Comparison of ENCODE assay signal across 8 mouse cellular contexts in the genomic region with DNA sequence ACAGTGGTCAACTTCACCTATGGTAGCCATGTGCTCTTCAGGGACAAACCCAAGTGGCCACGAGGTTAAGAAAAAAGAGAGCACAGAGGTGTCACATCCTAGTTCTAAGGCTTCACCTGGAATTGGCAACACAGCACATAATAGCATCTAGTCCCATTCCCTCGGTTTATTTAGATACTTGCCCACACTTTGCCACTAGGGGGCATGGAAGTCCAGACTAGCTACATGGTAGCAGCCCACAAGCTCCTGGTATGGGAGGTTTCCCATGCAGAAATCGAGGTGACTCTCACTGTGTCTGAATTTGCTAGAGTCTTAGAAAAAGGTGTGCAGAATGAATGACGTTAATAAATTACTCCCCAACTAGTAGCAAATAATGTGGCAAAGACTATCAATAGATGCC. TPM values are rescaled to one million over a fixed set of nuclear protein-coding genes. Genes with fewer than 3 reads are reported as not detected.
A peak's percentile ranks its signal among the peaks of the same experiment; 100 is the strongest.
DNase-seq lines count a peak whose midpoint lies in the region; ATAC-seq and TF ChIP-seq lines count a peak whose summit lies in the region.

No protein-coding gene starts in this region.

- WGBS in embryonic facial prominence, embryonic 11.5 days = 18% methylated on average over 4 of the region's 4 CpGs
- WGBS in heart, postnatal 0 days = 7% methylated on average over 4 of the region's 4 CpGs
- 9% methylated on average over 4 of the region's 4 CpGs for WGBS in liver, embryonic 12.5 days (ENCODE audit: insufficient replicate concordance)
- WGBS in neural tube, embryonic 11.5 days = 26% methylated on average over 4 of the region's 4 CpGs

- ATAC-seq in embryonic facial prominence, embryonic 11.5 days (replicated peaks; ENCODE audit: insufficient number of reproducible peaks, low FRiP score, low TSS enrichment, low read depth) = 0 out of 2 replicates have a peak, but pooled peaks have one; percentile 10
- ATAC-seq in heart, postnatal 0 days (ENCODE audit: insufficient read depth, low read depth) = peak; percentile 52; the same call in 1 of the 2 replicates
- peak; percentile 27; the same call in 1 of the 2 replicates for ATAC-seq in liver, embryonic 12.5 days
- no peak for ATAC-seq in neural tube, embryonic 11.5 days (ENCODE audit: insufficient read depth, low FRiP score, low TSS enrichment)

- H3K4me3 ChIP-seq in embryonic facial prominence, embryonic 11.5 days (ENCODE audit: low read depth, low read length) = no peak overlapping the region
- no peak overlapping the region for H3K4me3 ChIP-seq in heart, postnatal 0 days (ENCODE audit: low read depth, low read length)
- no peak overlapping the region for H3K4me3 ChIP-seq in liver, embryonic 12.5 days
- no peak overlapping the region for H3K4me3 ChIP-seq in neural tube, embryonic 11.5 days (ENCODE audit: low read depth, low read length)

- no peaks in the 10 kb centered on the region for H3K27me3 ChIP-seq in embryonic facial prominence, embryonic 11.5 days (ENCODE audit: control insufficient read depth, insufficient read depth, low read length)
- no peaks in the 10 kb centered on the region for H3K27me3 ChIP-seq in heart, postnatal 0 days (ENCODE audit: control insufficient read depth, insufficient read depth, low read length)
- H3K27me3 ChIP-seq in liver, embryonic 12.5 days (replicated peaks) = no peaks in the 10 kb centered on the region
- H3K27me3 ChIP-seq in neural tube, embryonic 11.5 days (ENCODE audit: control insufficient read depth, insufficient read depth, low read length) = no peaks in the 10 kb centered on the region

- no peak overlapping the region for H3K9ac ChIP-seq in embryonic facial prominence, embryonic 11.5 days (replicated peaks; ENCODE audit: low read length)
- H3K9ac ChIP-seq in heart, postnatal 0 days (replicated peaks; ENCODE audit: low read depth, low read length) = no peak overlapping the region
- H3K9ac ChIP-seq in liver, embryonic 12.5 days = no peak overlapping the region
- no peak overlapping the region for H3K9ac ChIP-seq in neural tube, embryonic 11.5 days (ENCODE audit: low read length)

- no peaks in the 10 kb centered on the region for H3K36me3 ChIP-seq in embryonic facial prominence, embryonic 11.5 days (replicated peaks; ENCODE audit: control insufficient read depth, insufficient read depth, low read depth, low read length)
- H3K36me3 ChIP-seq in heart, postnatal 0 days (replicated peaks; ENCODE audit: control insufficient read depth, insufficient read depth, low read length) = peaks cover 1% of the 10 kb centered on the region; the same call in 1 of the 2 replicates
- peaks cover 2% of the 10 kb centered on the region for H3K36me3 ChIP-seq in liver, embryonic 12.5 days
- H3K36me3 ChIP-seq in neural tube, embryonic 11.5 days (ENCODE audit: control insufficient read depth, insufficient read depth, low read length) = no peaks in the 10 kb centered on the region

- H3K27ac ChIP-seq in embryonic facial prominence, embryonic 11.5 days (replicated peaks; ENCODE audit: low read depth, low read length) = no peak overlapping the region
- no peak overlapping the region for H3K27ac ChIP-seq in heart, postnatal 0 days (ENCODE audit: low read depth)
- no peak overlapping the region for H3K27ac ChIP-seq in liver, embryonic 12.5 days
- no peak overlapping the region for H3K27ac ChIP-seq in neural tube, embryonic 11.5 days (ENCODE audit: low read depth, low read length)

- peak; percentile 52 to 69 for DNase-seq in CD8-positive naive resting alpha-beta T cell, adult 2 months (ENCODE audit: low read depth in 2 of 2, low spot score in 2 of 2)
- peak; percentile 60 for DNase-seq in adrenal gland, adult 8-10 months
- peak; percentile 84 for DNase-seq in embryonic facial prominence, embryonic 11.5 days (ENCODE audit: low spot score)
- peak; percentile 83 for DNase-seq in heart, postnatal 0 days (ENCODE audit: low spot score)
- peak; percentile 86 for DNase-seq in kidney, postnatal 14 days
- DNase-seq in neural tube, embryonic 11.5 days (ENCODE audit: low spot score) = peak; percentile 73
- DNase-seq in thymus, postnatal 14 days = peak; percentile 79

- TF ChIP-seq EP300 in heart, postnatal 0 days (IDR thresholded peaks at IDR 0.05; ENCODE audit: low read depth) = no peak

- H3K4me1 ChIP-seq in embryonic facial prominence, embryonic 11.5 days (ENCODE audit: control insufficient read depth, insufficient read depth, low read length) = no peaks in the 10 kb centered on the region
- H3K4me1 ChIP-seq in heart, postnatal 0 days (ENCODE audit: control insufficient read depth, insufficient read depth) = peaks cover 2% of the 10 kb centered on the region; the same call in 1 of the 2 replicates
- peaks cover 10% of the 10 kb centered on the region for H3K4me1 ChIP-seq in liver, embryonic 12.5 days
- no peaks in the 10 kb centered on the region for H3K4me1 ChIP-seq in neural tube, embryonic 11.5 days (ENCODE audit: control insufficient read depth, insufficient read depth, low read length)

- H3K9me3 ChIP-seq in embryonic facial prominence, embryonic 11.5 days (replicated peaks; ENCODE audit: control insufficient read depth, low read length) = no peaks in the 10 kb centered on the region
- H3K9me3 ChIP-seq in heart, postnatal 0 days (replicated peaks; ENCODE audit: control insufficient read depth, low read length) = no peaks in the 10 kb centered on the region
- H3K9me3 ChIP-seq in liver, embryonic 12.5 days (replicated peaks) = no peaks in the 10 kb centered on the region
- no peaks in the 10 kb centered on the region for H3K9me3 ChIP-seq in neural tube, embryonic 11.5 days (ENCODE audit: control insufficient read depth, low read length)

- TF ChIP-seq CTCF in heart, postnatal 0 days (IDR thresholded peaks at IDR 0.05; ENCODE audit: low read depth) = peak; percentile 93

- H3K4me2 ChIP-seq in embryonic facial prominence, embryonic 11.5 days (ENCODE audit: low read depth, low read length) = no peak overlapping the region
- no peak overlapping the region for H3K4me2 ChIP-seq in heart, postnatal 0 days (ENCODE audit: low read depth, low read length)
- no peak overlapping the region for H3K4me2 ChIP-seq in liver, embryonic 12.5 days
- H3K4me2 ChIP-seq in neural tube, embryonic 11.5 days (ENCODE audit: low read depth) = no peak overlapping the region

RNA-seq across cellular contexts. Expression of a gene that starts 9.9 kb away (rescaled TPM):
- 10 to 100 TPM; 46.3 to 65.0 (median 55.8) TPM for total RNA-seq in adrenal gland, adult 8-10 months (2022)
- polyA plus RNA-seq in embryonic facial prominence, embryonic 11.5 days (2014; fragmentation: Nextera tagmentation; extraction: Ambion mirVana) = 73.7 and 76.3 TPM in 2 replicates
- 41.5 and 57.2 TPM in 2 replicates for total RNA-seq in heart, postnatal 0 days (2014; rRNA removed; ENCODE audit: low replicate concordance)
- polyA plus RNA-seq in heart, postnatal 0 days (2015; fragmentation: Nextera tagmentation; extraction: Ambion mirVana) = 37.5 and 39.4 TPM in 2 replicates
- 111 and 128 TPM in 2 replicates for polyA plus RNA-seq in liver, embryonic 12.5 days (2016; fragmentation: Nextera tagmentation; extraction: Ambion mirVana)
- 69.3 and 75.1 TPM in 2 replicates for polyA plus RNA-seq in neural tube, embryonic 11.5 days (2014; fragmentation: Nextera tagmentation; extraction: Ambion mirVana)

RNA-seq across cellular contexts. Expression of a gene that starts 24.3 kb away (rescaled TPM):
- 100 to 1,000 TPM; 103 to 135 (median 123) TPM for total RNA-seq in adrenal gland, adult 8-10 months (2022)
- 125 and 138 TPM in 2 replicates for polyA plus RNA-seq in embryonic facial prominence, embryonic 11.5 days (2014; fragmentation: Nextera tagmentation; extraction: Ambion mirVana)
- total RNA-seq in heart, postnatal 0 days (2014; rRNA removed; ENCODE audit: low replicate concordance) = 90.8 and 148 TPM in 2 replicates
- 111 and 114 TPM in 2 replicates for polyA plus RNA-seq in heart, postnatal 0 days (2015; fragmentation: Nextera tagmentation; extraction: Ambion mirVana)
- 81.7 and 84.7 TPM in 2 replicates for polyA plus RNA-seq in liver, embryonic 12.5 days (2016; fragmentation: Nextera tagmentation; extraction: Ambion mirVana)
- polyA plus RNA-seq in neural tube, embryonic 11.5 days (2014; fragmentation: Nextera tagmentation; extraction: Ambion mirVana) = 99.7 and 110 TPM in 2 replicates

RNA-seq across cellular contexts. Expression of a gene that starts 24.3 kb away (rescaled TPM):
- 10 to 100 TPM; 39.9 to 52.6 (median 47.0) TPM for total RNA-seq in adrenal gland, adult 8-10 months (2022)
- 91.6 and 91.9 TPM in 2 replicates for polyA plus RNA-seq in embryonic facial prominence, embryonic 11.5 days (2014; fragmentation: Nextera tagmentation; extraction: Ambion mirVana)
- 49.7 and 52.1 TPM in 2 replicates for total RNA-seq in heart, postnatal 0 days (2014; rRNA removed; ENCODE audit: low replicate concordance)
- 48.7 and 50.0 TPM in 2 replicates for polyA plus RNA-seq in heart, postnatal 0 days (2015; fragmentation: Nextera tagmentation; extraction: Ambion mirVana)
- polyA plus RNA-seq in liver, embryonic 12.5 days (2016; fragmentation: Nextera tagmentation; extraction: Ambion mirVana) = 22.3 and 22.6 TPM in 2 replicates
- 70.0 and 71.2 TPM in 2 replicates for polyA plus RNA-seq in neural tube, embryonic 11.5 days (2014; fragmentation: Nextera tagmentation; extraction: Ambion mirVana)

RNA-seq across cellular contexts. Expression of a gene that starts 48.5 kb away (rescaled TPM):
- total RNA-seq in adrenal gland, adult 8-10 months (2022) = 100 to 1,000 TPM; 129 to 171 (median 150) TPM
- polyA plus RNA-seq in embryonic facial prominence, embryonic 11.5 days (2014; fragmentation: Nextera tagmentation; extraction: Ambion mirVana) = 159 and 161 TPM in 2 replicates
- 225 and 247 TPM in 2 replicates for total RNA-seq in heart, postnatal 0 days (2014; rRNA removed; ENCODE audit: low replicate concordance)
- 209 and 214 TPM in 2 replicates for polyA plus RNA-seq in heart, postnatal 0 days (2015; fragmentation: Nextera tagmentation; extraction: Ambion mirVana)
- polyA plus RNA-seq in liver, embryonic 12.5 days (2016; fragmentation: Nextera tagmentation; extraction: Ambion mirVana) = 96.0 and 96.7 TPM in 2 replicates
- 156 and 158 TPM in 2 replicates for polyA plus RNA-seq in neural tube, embryonic 11.5 days (2014; fragmentation: Nextera tagmentation; extraction: Ambion mirVana)

RNA-seq across cellular contexts. Expression of a gene that starts 48.5 kb away (rescaled TPM):
- 10 to 100 TPM; 27.5 to 36.3 (median 34.5) TPM for total RNA-seq in adrenal gland, adult 8-10 months (2022)
- polyA plus RNA-seq in embryonic facial prominence, embryonic 11.5 days (2014; fragmentation: Nextera tagmentation; extraction: Ambion mirVana) = 66.4 and 70.1 TPM in 2 replicates
- 13.1 and 29.9 TPM in 2 replicates for total RNA-seq in heart, postnatal 0 days (2014; rRNA removed; ENCODE audit: low replicate concordance)
- 35.0 and 36.4 TPM in 2 replicates for polyA plus RNA-seq in heart, postnatal 0 days (2015; fragmentation: Nextera tagmentation; extraction: Ambion mirVana)
- polyA plus RNA-seq in liver, embryonic 12.5 days (2016; fragmentation: Nextera tagmentation; extraction: Ambion mirVana) = 40.6 and 41.7 TPM in 2 replicates
- polyA plus RNA-seq in neural tube, embryonic 11.5 days (2014; fragmentation: Nextera tagmentation; extraction: Ambion mirVana) = 81.8 and 87.3 TPM in 2 replicates
